Mouse (Mus musculus): ENCODE data around the gene Adipor2.
"Not testable (repeated sequence)": the region's sequence is repeated elsewhere in the genome, so short reads cannot be mapped to it uniquely, and the experiment has no call there.

Adipor2 gene

GRCm38 (mm10) chr6:119367382-119367781 lies 50.1 kb downstream of the Adipor2 start:
- in situ Hi-C loops (cut with MboI; ENCODE audit: low pct_unique_long_range_greater_than_20kb in 1 of 2, low sequenced_read_pairs in 2 of 2, unreplicated experiment in 1 of 2), result no loop called here

- in situ Hi-C loops (cut with MboI; ENCODE audit: low pct_unique_long_range_greater_than_20kb in 1 of 2, low sequenced_read_pairs in 2 of 2, unreplicated experiment in 1 of 2), result not testable (repeated sequence)
These were observed 50.7 kb downstream of the Adipor2 start for GRCm38 (mm10) chr6:119366800-119367199.

DNA sequence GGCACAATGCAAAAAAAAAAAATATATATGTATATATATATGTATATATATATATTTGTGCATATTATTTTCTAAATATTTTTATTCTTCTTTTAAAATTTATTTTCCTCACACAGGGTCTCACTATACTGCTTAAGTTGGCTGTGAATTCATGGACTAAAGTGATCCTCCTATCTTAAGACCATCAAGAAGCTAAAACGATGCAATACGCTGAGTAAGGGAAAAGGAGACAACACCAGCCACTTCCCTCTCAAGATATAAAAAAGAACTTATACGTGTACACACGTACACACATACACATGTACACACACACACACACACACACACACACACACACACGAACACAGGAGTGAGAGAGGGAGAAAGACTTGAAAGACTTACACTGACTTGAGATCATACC lies 53.9 kb downstream of the Adipor2 start:
- in situ Hi-C loops (cut with MboI; ENCODE audit: low pct_unique_long_range_greater_than_20kb in 1 of 2, low sequenced_read_pairs in 2 of 2, unreplicated experiment in 1 of 2), result no loop called here

DNA sequence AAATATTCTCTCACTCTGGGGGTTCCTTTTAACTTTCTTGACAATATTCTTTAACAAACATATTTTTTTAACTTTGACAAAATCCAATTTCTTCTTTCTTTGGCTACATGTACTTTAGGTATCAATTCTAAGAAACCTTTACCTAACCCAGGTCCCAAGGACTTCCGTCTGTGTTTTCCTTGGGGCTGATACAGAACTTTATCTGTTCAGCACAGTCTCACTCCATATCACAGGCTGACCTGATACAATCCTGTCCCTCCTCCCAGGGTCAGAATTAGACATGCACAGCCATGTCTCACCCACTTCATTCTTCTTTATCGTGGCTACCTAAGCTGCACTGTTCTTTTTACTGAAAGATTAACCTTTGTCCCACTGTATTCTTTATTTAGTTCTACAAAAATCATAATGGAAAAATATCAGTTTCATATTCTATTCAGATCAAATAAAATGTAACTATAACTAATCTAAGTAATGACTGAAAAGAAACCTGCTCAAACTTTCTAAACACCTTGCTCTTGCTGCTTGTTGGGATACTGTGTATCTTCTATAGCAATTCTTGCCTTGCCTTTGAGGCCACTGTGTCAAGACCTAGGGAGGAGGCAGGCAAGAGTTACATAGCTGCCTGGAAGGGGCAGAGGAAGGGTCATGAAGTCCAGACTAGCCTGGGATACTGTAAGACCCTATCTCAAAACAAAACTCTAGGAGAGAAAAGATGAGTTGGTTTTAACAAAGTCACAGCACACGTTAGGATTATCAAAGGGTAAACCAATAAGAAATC lies 56.4 kb downstream of the Adipor2 start:
- in situ Hi-C loops (cut with MboI; ENCODE audit: low pct_unique_long_range_greater_than_20kb in 1 of 2, low sequenced_read_pairs in 2 of 2, unreplicated experiment in 1 of 2), result no loop called here

- in situ Hi-C loops (cut with MboI; ENCODE audit: low pct_unique_long_range_greater_than_20kb in 1 of 2, low sequenced_read_pairs in 2 of 2, unreplicated experiment in 1 of 2), result not testable (repeated sequence)
These were observed 57.3 kb downstream of the Adipor2 start for GRCm38 (mm10) chr6:119360250-119360649.

- in situ Hi-C loops (cut with MboI; ENCODE audit: low pct_unique_long_range_greater_than_20kb in 1 of 2, low sequenced_read_pairs in 2 of 2, unreplicated experiment in 1 of 2), result no loop called here
These were observed 59.4 kb downstream of the Adipor2 start for GRCm38 (mm10) chr6:119358020-119358571.

- in situ Hi-C loops (cut with MboI; ENCODE audit: low pct_unique_long_range_greater_than_20kb in 1 of 2, low sequenced_read_pairs in 2 of 2, unreplicated experiment in 1 of 2), result loop anchor here in 1 of 2 experiments (5.0 kb wide), 1 partner anchor 130 kb away; no protein-coding TSS in a partner anchor
These were observed 65.0 kb downstream of the Adipor2 start for GRCm38 (mm10) chr6:119352501-119352900.

- in situ Hi-C loops (cut with MboI; ENCODE audit: low pct_unique_long_range_greater_than_20kb in 1 of 2, low sequenced_read_pairs in 2 of 2, unreplicated experiment in 1 of 2), result loop anchor here in 1 of 2 experiments (5.0 kb wide), 1 partner anchor 129 kb away; no protein-coding TSS in a partner anchor
These were observed 65.8 kb downstream of the Adipor2 start for GRCm38 (mm10) chr6:119351656-119352055.

GRCm38 (mm10) chr6:119350703-119351198 lies 66.8 kb downstream of the Adipor2 start:
- in situ Hi-C loops (cut with MboI; ENCODE audit: low pct_unique_long_range_greater_than_20kb in 1 of 2, low sequenced_read_pairs in 2 of 2, unreplicated experiment in 1 of 2), result loop anchor here in 1 of 2 experiments (5.0 kb wide), 1 partner anchor 128 kb away; no protein-coding TSS in a partner anchor

DNA sequence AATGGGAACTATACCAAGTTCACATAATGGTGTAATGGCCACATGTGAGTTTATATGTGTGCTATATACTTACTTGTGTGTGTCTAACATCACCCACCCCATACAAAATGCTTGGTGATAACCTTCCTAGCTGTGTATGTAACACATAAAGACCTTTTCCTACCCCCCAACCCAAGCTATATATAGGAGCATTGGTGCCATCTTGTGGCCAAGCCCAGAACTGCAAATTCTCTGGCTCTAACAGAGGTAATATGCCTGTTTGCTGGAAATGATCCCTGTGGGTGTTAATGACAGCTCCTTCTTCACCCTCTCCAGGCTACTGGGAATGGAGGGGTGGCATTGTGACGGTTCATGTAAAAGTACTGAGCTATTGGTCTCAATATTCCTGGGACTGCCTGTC lies 69.3 kb downstream of the Adipor2 start:
- in situ Hi-C loops (cut with MboI; ENCODE audit: low pct_unique_long_range_greater_than_20kb in 1 of 2, low sequenced_read_pairs in 2 of 2, unreplicated experiment in 1 of 2), result loop anchor here (5.0 to 25.0 kb wide), 3 partner anchors 126 to 236 kb away; no protein-coding TSS in a partner anchor

- in situ Hi-C loops (cut with MboI; ENCODE audit: low pct_unique_long_range_greater_than_20kb in 1 of 2, low sequenced_read_pairs in 2 of 2, unreplicated experiment in 1 of 2), result loop anchor here (5.0 to 25.0 kb wide), 3 partner anchors 126 to 236 kb away; no protein-coding TSS in a partner anchor
These were observed 69.7 kb downstream of the Adipor2 start for GRCm38 (mm10) chr6:119347813-119348212.

- in situ Hi-C loops (cut with MboI; ENCODE audit: low pct_unique_long_range_greater_than_20kb in 1 of 2, low sequenced_read_pairs in 2 of 2, unreplicated experiment in 1 of 2), result loop anchor here (5.0 to 25.0 kb wide), 3 partner anchors 124 to 234 kb away; no protein-coding TSS in a partner anchor
These were observed 71.2 kb downstream of the Adipor2 start for GRCm38 (mm10) chr6:119346257-119346656.

GRCm38 (mm10) chr6:119341409-119341808 lies 76.1 kb downstream of the Adipor2 start:
- in situ Hi-C loops (cut with MboI; ENCODE audit: low pct_unique_long_range_greater_than_20kb in 1 of 2, low sequenced_read_pairs in 2 of 2, unreplicated experiment in 1 of 2), result loop anchor here (10.0 to 25.0 kb wide), 2 partner anchors 227 to 229 kb away; no protein-coding TSS in a partner anchor

GRCm38 (mm10) chr6:119338121-119338912 lies 79.2 kb downstream of the Adipor2 start:
- in situ Hi-C loops (cut with MboI; ENCODE audit: low pct_unique_long_range_greater_than_20kb in 1 of 2, low sequenced_read_pairs in 2 of 2, unreplicated experiment in 1 of 2), result loop anchor here in 1 of 2 experiments (25.0 kb wide), 1 partner anchor 226 kb away; no protein-coding TSS in a partner anchor

- in situ Hi-C loops (cut with MboI; ENCODE audit: low pct_unique_long_range_greater_than_20kb in 1 of 2, low sequenced_read_pairs in 2 of 2, unreplicated experiment in 1 of 2), result loop anchor here in 1 of 2 experiments (25.0 kb wide), 1 partner anchor 225 kb away; no protein-coding TSS in a partner anchor
These were observed 80.2 kb downstream of the Adipor2 start for GRCm38 (mm10) chr6:119337287-119337686.

- in situ Hi-C loops (cut with MboI; ENCODE audit: low pct_unique_long_range_greater_than_20kb in 1 of 2, low sequenced_read_pairs in 2 of 2, unreplicated experiment in 1 of 2), result loop anchor here in 1 of 2 experiments (25.0 kb wide), 1 partner anchor 224 kb away; no protein-coding TSS in a partner anchor
These were observed 81.4 kb downstream of the Adipor2 start for GRCm38 (mm10) chr6:119336124-119336523.

GRCm38 (mm10) chr6:119333831-119334230 lies 83.7 kb downstream of the Adipor2 start:
- in situ Hi-C loops (cut with MboI; ENCODE audit: low pct_unique_long_range_greater_than_20kb in 1 of 2, low sequenced_read_pairs in 2 of 2, unreplicated experiment in 1 of 2), result loop anchor here in 1 of 2 experiments (25.0 kb wide), 1 partner anchor 222 kb away; no protein-coding TSS in a partner anchor

GRCm38 (mm10) chr6:119333202-119333601 lies 84.3 kb downstream of the Adipor2 start:
- in situ Hi-C loops (cut with MboI; ENCODE audit: low pct_unique_long_range_greater_than_20kb in 1 of 2, low sequenced_read_pairs in 2 of 2, unreplicated experiment in 1 of 2), result loop anchor here in 1 of 2 experiments (25.0 kb wide), 1 partner anchor 221 kb away; no protein-coding TSS in a partner anchor

All from mouse embryonic stem cell (cell line).